19 mouse cellular contexts compared by ENCODE assay signal in the genomic region with DNA sequence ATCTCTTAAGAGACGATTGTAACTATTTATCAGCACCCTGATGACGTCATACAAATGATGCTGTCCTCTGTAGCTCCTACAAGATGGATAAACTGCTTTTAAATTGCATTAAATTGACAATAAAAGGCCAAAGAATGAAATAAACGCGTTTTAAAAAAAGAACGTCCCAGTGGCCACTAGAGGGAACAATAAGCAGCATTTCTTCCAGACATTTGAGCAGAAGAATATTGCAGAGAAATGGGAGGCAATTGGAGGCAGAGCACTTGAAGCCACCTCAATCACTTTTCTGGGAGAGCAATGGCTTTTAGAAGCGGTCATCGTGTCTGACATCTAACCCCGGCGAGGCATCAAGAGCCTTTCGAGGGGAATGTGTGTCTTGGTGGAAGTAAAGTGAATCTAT.
DNase-seq lines count a peak whose midpoint lies in the region; ATAC-seq and TF ChIP-seq lines count a peak whose summit lies in the region.
"Had no signal": no experiment of that assay in that cellular context is flagged by ENCODE, and none has a peak within 500 bp of the region (broad histone marks: within the 10 kb centered on the region; RNA-seq: fewer than 3 reads in every experiment).

No protein-coding gene starts in this region.

- peak; percentile 51 for DNase-seq in forebrain, postnatal 0 days
- DNase-seq in midbrain, postnatal 0 days (ENCODE audit: low spot score), result peak; percentile 61
- no peak for DNase-seq in stomach, postnatal 0 days (ENCODE audit: low spot score)
- no peak for DNase-seq in urinary bladder, adult 18-20 months (ENCODE audit: low spot score in 2 of 2)
- DNase-seq: cerebellum, adult 11-12 months; cerebellum, postnatal 25 days; kidney, adult 18-20 months; kidney, postnatal 36 days; liver, postnatal 0 days; right cerebral cortex, postnatal 14 days; thymus, postnatal 14 days had no signal

- no peak for TF ChIP-seq EP300 in stomach, postnatal 0 days (optimal IDR thresholded peaks at IDR 0.05)

- no peak overlapping the region for H3K4me3 ChIP-seq in forebrain, postnatal 0 days (ENCODE audit: low read depth, low read length)
- H3K4me3 ChIP-seq in forebrain, embryonic 13.5 days, result no peak overlapping the region
- no peak overlapping the region for H3K4me3 ChIP-seq in intestine, postnatal 0 days (ENCODE audit: low read depth, low read length)
- H3K4me3 ChIP-seq in intestine, embryonic 16.5 days (ENCODE audit: low read length), result no peak overlapping the region
- no peak overlapping the region for H3K4me3 ChIP-seq in midbrain, postnatal 0 days (ENCODE audit: low read depth, low read length)
- H3K4me3 ChIP-seq in midbrain, embryonic 15.5 days, result no peak overlapping the region
- H3K4me3 ChIP-seq in stomach, postnatal 0 days (ENCODE audit: low read depth, low read length), result no peak overlapping the region
- H3K4me3 ChIP-seq: embryonic facial prominence, embryonic 15.5 days; hindbrain, embryonic 13.5 days; limb, embryonic 15.5 days had no signal

- WGBS in forebrain, postnatal 0 days, result 40% methylated on average over 10 of the region's 10 CpGs
- WGBS in forebrain, embryonic 13.5 days, result 52% methylated on average over 10 of the region's 10 CpGs
- WGBS in intestine, postnatal 0 days, result 66% methylated on average over 10 of the region's 10 CpGs
- 66% methylated on average over 10 of the region's 10 CpGs for WGBS in intestine, embryonic 16.5 days
- WGBS in midbrain, postnatal 0 days, result 63% methylated on average over 10 of the region's 10 CpGs
- WGBS in midbrain, embryonic 15.5 days, result 68% methylated on average over 10 of the region's 10 CpGs
- 60% methylated on average over 10 of the region's 10 CpGs for WGBS in stomach, postnatal 0 days

- ATAC-seq in forebrain, postnatal 0 days, result no peak; the same call in 1 of the 2 replicates
- ATAC-seq in forebrain, embryonic 13.5 days, result no peak
- ATAC-seq in intestine, postnatal 0 days, result no peak
- no peak for ATAC-seq in intestine, embryonic 16.5 days
- no peak for ATAC-seq in midbrain, postnatal 0 days (ENCODE audit: low FRiP score)
- ATAC-seq in midbrain, embryonic 15.5 days (replicated peaks), result no peak
- no peak for ATAC-seq in stomach, postnatal 0 days (ENCODE audit: low FRiP score, low TSS enrichment)
- ATAC-seq: liver, postnatal 0 days had no signal

- H3K9ac ChIP-seq in forebrain, postnatal 0 days, result no peak overlapping the region
- H3K9ac ChIP-seq in forebrain, embryonic 13.5 days, result no peak overlapping the region
- H3K9ac ChIP-seq in intestine, postnatal 0 days (ENCODE audit: low read depth, low read length), result no peak overlapping the region
- no peak overlapping the region for H3K9ac ChIP-seq in intestine, embryonic 16.5 days (ENCODE audit: low read depth, low read length)
- H3K9ac ChIP-seq in midbrain, postnatal 0 days (replicated peaks; ENCODE audit: low read length, poor library complexity, severe bottlenecking), result no peak overlapping the region
- H3K9ac ChIP-seq in midbrain, embryonic 15.5 days, result no peak overlapping the region
- H3K9ac ChIP-seq in stomach, postnatal 0 days (ENCODE audit: low read length), result no peak overlapping the region
- H3K9ac ChIP-seq: embryonic facial prominence, embryonic 15.5 days; hindbrain, embryonic 13.5 days; limb, embryonic 15.5 days; liver, postnatal 0 days had no signal

- no peaks in the 10 kb centered on the region for H3K36me3 ChIP-seq in forebrain, postnatal 0 days (ENCODE audit: insufficient read depth)
- H3K36me3 ChIP-seq in forebrain, embryonic 13.5 days (ENCODE audit: poor library complexity, severe bottlenecking), result no peaks in the 10 kb centered on the region
- H3K36me3 ChIP-seq in intestine, postnatal 0 days (ENCODE audit: control insufficient read depth, insufficient read depth), result no peaks in the 10 kb centered on the region
- no peaks in the 10 kb centered on the region for H3K36me3 ChIP-seq in intestine, embryonic 16.5 days (ENCODE audit: control insufficient read depth, insufficient read depth, low read length)
- no peaks in the 10 kb centered on the region for H3K36me3 ChIP-seq in midbrain, postnatal 0 days (ENCODE audit: insufficient read depth, low read length)
- H3K36me3 ChIP-seq in midbrain, embryonic 15.5 days (replicated peaks), result no peaks in the 10 kb centered on the region
- H3K36me3 ChIP-seq in stomach, postnatal 0 days (ENCODE audit: control insufficient read depth, insufficient read depth, low read length), result no peaks in the 10 kb centered on the region
- H3K36me3 ChIP-seq: embryonic facial prominence, embryonic 15.5 days; hindbrain, embryonic 13.5 days; limb, embryonic 15.5 days had no signal

- H3K9me3 ChIP-seq in forebrain, postnatal 0 days (ENCODE audit: low read length), result no peaks in the 10 kb centered on the region
- no peaks in the 10 kb centered on the region for H3K9me3 ChIP-seq in forebrain, embryonic 13.5 days (replicated peaks)
- no peaks in the 10 kb centered on the region for H3K9me3 ChIP-seq in intestine, postnatal 0 days (ENCODE audit: control insufficient read depth)
- no peaks in the 10 kb centered on the region for H3K9me3 ChIP-seq in intestine, embryonic 16.5 days (ENCODE audit: control insufficient read depth, low read length)
- H3K9me3 ChIP-seq in midbrain, postnatal 0 days (ENCODE audit: low read length), result no peaks in the 10 kb centered on the region
- H3K9me3 ChIP-seq in midbrain, embryonic 15.5 days, result no peaks in the 10 kb centered on the region
- H3K9me3 ChIP-seq in stomach, postnatal 0 days (ENCODE audit: control insufficient read depth, low read length), result no peaks in the 10 kb centered on the region
- H3K9me3 ChIP-seq: embryonic facial prominence, embryonic 15.5 days; hindbrain, embryonic 13.5 days; limb, embryonic 15.5 days had no signal

- no peak overlapping the region for H3K4me2 ChIP-seq in forebrain, postnatal 0 days (ENCODE audit: low read depth)
- H3K4me2 ChIP-seq in forebrain, embryonic 13.5 days, result no peak overlapping the region
- H3K4me2 ChIP-seq in intestine, postnatal 0 days (replicated peaks; ENCODE audit: low read depth), result no peak overlapping the region
- H3K4me2 ChIP-seq in intestine, embryonic 16.5 days (ENCODE audit: low read depth, low read length), result no peak overlapping the region
- no peak overlapping the region for H3K4me2 ChIP-seq in midbrain, postnatal 0 days (ENCODE audit: low read depth, low read length, poor library complexity, severe bottlenecking)
- H3K4me2 ChIP-seq in midbrain, embryonic 15.5 days, result no peak overlapping the region
- no peak overlapping the region for H3K4me2 ChIP-seq in stomach, postnatal 0 days (replicated peaks; ENCODE audit: low read depth)
- H3K4me2 ChIP-seq: embryonic facial prominence, embryonic 15.5 days; hindbrain, embryonic 13.5 days; limb, embryonic 15.5 days had no signal

- no peak overlapping the region for H3K27ac ChIP-seq in forebrain, postnatal 0 days (ENCODE audit: low read depth, low read length)
- no peak overlapping the region for H3K27ac ChIP-seq in forebrain, embryonic 13.5 days
- H3K27ac ChIP-seq in intestine, postnatal 0 days (ENCODE audit: low read depth, low read length), result no peak overlapping the region
- H3K27ac ChIP-seq in intestine, embryonic 16.5 days (ENCODE audit: low read length), result no peak overlapping the region
- no peak overlapping the region for H3K27ac ChIP-seq in midbrain, postnatal 0 days (ENCODE audit: low read depth, low read length)
- no peak overlapping the region for H3K27ac ChIP-seq in midbrain, embryonic 15.5 days
- H3K27ac ChIP-seq in stomach, postnatal 0 days (replicated peaks), result no peak overlapping the region
- H3K27ac ChIP-seq: embryonic facial prominence, embryonic 15.5 days; hindbrain, embryonic 13.5 days; limb, embryonic 15.5 days; macrophage had no signal

- H3K4me1 ChIP-seq in forebrain, postnatal 0 days (ENCODE audit: insufficient read depth), result no peaks in the 10 kb centered on the region; the same call in 1 of the 2 replicates
- H3K4me1 ChIP-seq in forebrain, embryonic 13.5 days, result no peaks in the 10 kb centered on the region
- H3K4me1 ChIP-seq in intestine, postnatal 0 days (replicated peaks; ENCODE audit: control insufficient read depth, insufficient read depth, low read length), result no peaks in the 10 kb centered on the region
- H3K4me1 ChIP-seq in intestine, embryonic 16.5 days (ENCODE audit: control insufficient read depth, insufficient read depth, low read length), result no peaks in the 10 kb centered on the region
- no peaks in the 10 kb centered on the region for H3K4me1 ChIP-seq in midbrain, postnatal 0 days (ENCODE audit: insufficient read depth, low read length)
- H3K4me1 ChIP-seq in midbrain, embryonic 15.5 days, result no peaks in the 10 kb centered on the region
- H3K4me1 ChIP-seq in stomach, postnatal 0 days (replicated peaks; ENCODE audit: control insufficient read depth, insufficient read depth), result no peaks in the 10 kb centered on the region
- H3K4me1 ChIP-seq: embryonic facial prominence, embryonic 15.5 days; hindbrain, embryonic 13.5 days; limb, embryonic 15.5 days had no signal

- TF ChIP-seq CTCF in forebrain, postnatal 0 days (IDR thresholded peaks at IDR 0.05; ENCODE audit: low read depth), result peak; percentile 72
- peak; percentile 55 for TF ChIP-seq CTCF in intestine, postnatal 0 days (IDR thresholded peaks at IDR 0.05; ENCODE audit: low read depth)
- TF ChIP-seq CTCF in midbrain, postnatal 0 days (IDR thresholded peaks at IDR 0.05), result peak; percentile 81
- peak; percentile 64 for TF ChIP-seq CTCF in stomach, postnatal 0 days (IDR thresholded peaks at IDR 0.05; ENCODE audit: low read depth)

- H3K27me3 ChIP-seq in forebrain, postnatal 0 days (ENCODE audit: insufficient read depth, low read length), result no peaks in the 10 kb centered on the region
- H3K27me3 ChIP-seq in forebrain, embryonic 13.5 days, result no peaks in the 10 kb centered on the region
- H3K27me3 ChIP-seq in intestine, postnatal 0 days (replicated peaks; ENCODE audit: control insufficient read depth, insufficient read depth, low read length), result no peaks in the 10 kb centered on the region
- no peaks in the 10 kb centered on the region for H3K27me3 ChIP-seq in intestine, embryonic 16.5 days (replicated peaks; ENCODE audit: control insufficient read depth, insufficient read depth, low read length)
- no peaks in the 10 kb centered on the region for H3K27me3 ChIP-seq in midbrain, postnatal 0 days (ENCODE audit: insufficient read depth, low read length)
- H3K27me3 ChIP-seq in midbrain, embryonic 15.5 days (replicated peaks), result no peaks in the 10 kb centered on the region
- no peaks in the 10 kb centered on the region for H3K27me3 ChIP-seq in stomach, postnatal 0 days (ENCODE audit: control insufficient read depth, insufficient read depth, low read length)
- H3K27me3 ChIP-seq: embryonic facial prominence, embryonic 15.5 days; hindbrain, embryonic 13.5 days; limb, embryonic 15.5 days had no signal

Comparison
In these comparisons a context has a peak if more than half of its experiments do, and no peak if none do; other contexts are left out.
1. DNase-seq: peak in forebrain, postnatal 0 days (single experiment) and midbrain, postnatal 0 days (single experiment); none in stomach, postnatal 0 days (single experiment) and urinary bladder, adult 18-20 months (0 of 2).
2. Peak in every context shown above with its lines, with median percentiles within 50 percentile points of each other: CTCF ChIP-seq.